17 mouse cellular contexts compared by ENCODE assay signal in the genomic region with DNA sequence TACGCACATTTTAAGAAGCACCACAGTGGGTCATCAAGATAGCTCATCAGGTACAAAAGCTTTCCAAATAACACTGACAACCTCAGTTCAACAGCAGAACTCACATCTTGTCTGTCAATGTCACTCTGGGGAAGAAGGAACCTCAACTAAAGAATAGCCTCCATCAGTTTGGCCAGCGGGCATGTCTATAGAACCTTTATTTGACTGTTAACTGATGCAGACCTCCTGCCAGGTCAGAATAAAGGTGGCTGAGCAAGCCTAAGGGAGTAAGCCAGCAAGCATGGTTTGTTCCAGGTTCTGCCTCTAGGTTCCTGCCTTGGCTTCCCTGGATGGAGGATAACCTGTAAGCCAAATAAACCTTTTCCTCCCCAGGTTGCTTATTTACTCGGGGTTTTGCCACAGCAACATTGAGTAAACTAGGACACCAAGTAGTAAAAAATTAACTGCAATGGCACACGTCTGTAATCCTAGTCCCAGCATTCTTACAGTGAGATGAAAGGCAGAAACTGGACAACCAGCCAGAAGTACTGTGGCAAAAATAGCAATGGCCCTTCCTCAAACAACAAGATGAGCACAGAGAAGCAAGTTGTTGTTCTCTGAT.
"Had no signal": no experiment of that assay in that cellular context is flagged by ENCODE, and none has a peak within 500 bp of the region (broad histone marks: within the 10 kb centered on the region; RNA-seq: fewer than 3 reads in every experiment).

No protein-coding gene starts in this region.

- ATAC-seq: intestine, embryonic 16.5 days; lung, postnatal 0 days; midbrain, embryonic 16.5 days had no signal

- DNase-seq: layer of hippocampus, postnatal 36 days; liver, embryonic 13.5 days; lung, adult 2 months; lung, postnatal 4 days; retina, postnatal 1 day; right cerebral cortex, postnatal 4 days; spleen, adult 18-20 months; thymus, adult 2 months; thymus, postnatal 25 days had no signal

- H3K4me2 ChIP-seq: hindbrain, embryonic 15.5 days; limb, embryonic 12.5 days; liver, embryonic 13.5 days; neural tube, embryonic 13.5 days; stomach, embryonic 15.5 days had no signal

- H3K9ac ChIP-seq: hindbrain, embryonic 15.5 days; limb, embryonic 12.5 days; liver, embryonic 13.5 days; neural tube, embryonic 13.5 days; stomach, embryonic 15.5 days had no signal

- H3K4me1 ChIP-seq: hindbrain, embryonic 15.5 days; limb, embryonic 12.5 days; liver, embryonic 13.5 days; midbrain, embryonic 10.5 days; neural tube, embryonic 13.5 days; stomach, embryonic 15.5 days had no signal

- H3K27me3 ChIP-seq: hindbrain, embryonic 15.5 days; limb, embryonic 12.5 days; liver, embryonic 13.5 days; neural tube, embryonic 13.5 days; stomach, embryonic 15.5 days had no signal

- H3K27ac ChIP-seq: hindbrain, embryonic 15.5 days; limb, embryonic 12.5 days; liver, embryonic 13.5 days; midbrain, embryonic 10.5 days; neural tube, embryonic 13.5 days; stomach, embryonic 15.5 days had no signal

- H3K4me3 ChIP-seq: hindbrain, embryonic 15.5 days; limb, embryonic 12.5 days; liver, embryonic 13.5 days; midbrain, embryonic 10.5 days; neural tube, embryonic 13.5 days; stomach, embryonic 15.5 days had no signal

- H3K9me3 ChIP-seq: hindbrain, embryonic 15.5 days; liver, embryonic 13.5 days; stomach, embryonic 15.5 days had no signal
